In the genomic region with DNA sequence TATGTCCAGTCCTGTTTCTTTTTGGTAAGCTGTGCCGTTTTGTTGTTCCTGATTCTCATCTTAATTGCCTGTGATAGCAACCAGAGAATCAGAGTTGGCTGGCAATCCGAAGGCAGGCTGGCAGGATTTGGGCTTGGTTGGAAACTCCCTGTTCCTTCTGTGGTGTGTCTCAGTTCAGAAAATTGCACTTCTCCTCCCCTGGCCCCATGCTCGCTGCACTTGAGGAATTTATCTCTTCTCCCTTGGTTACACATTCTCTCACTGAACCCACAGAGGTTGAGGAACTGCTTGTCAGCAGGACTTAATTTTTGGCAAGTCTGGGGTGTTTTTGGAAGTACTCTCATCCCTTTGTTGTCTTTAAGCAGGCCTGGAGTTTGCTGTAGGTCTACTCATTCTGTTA, we compare ENCODE assay signal across 9 mouse cellular contexts. TPM values are rescaled to one million over a fixed set of nuclear protein-coding genes. Genes with fewer than 3 reads are reported as not detected.
DNase-seq lines count a peak whose midpoint lies in the region; ATAC-seq and TF ChIP-seq lines count a peak whose summit lies in the region.
"Had no signal": no experiment of that assay in that cellular context is flagged by ENCODE, and none has a peak within 500 bp of the region (broad histone marks: within the 10 kb centered on the region; RNA-seq: fewer than 3 reads in every experiment).

No protein-coding gene starts in this region.

- no peaks in the 10 kb centered on the region for H3K27me3 ChIP-seq in kidney, embryonic 14.5 days (ENCODE audit: control insufficient read depth, insufficient read depth, low read length)
- H3K27me3 ChIP-seq in intestine, postnatal 0 days (replicated peaks; ENCODE audit: control insufficient read depth, insufficient read depth, low read length): no peaks in the 10 kb centered on the region
- H3K27me3 ChIP-seq in hindbrain, embryonic 11.5 days (ENCODE audit: control insufficient read depth, insufficient read depth, low read length): no peaks in the 10 kb centered on the region
- H3K27me3 ChIP-seq: embryonic facial prominence, embryonic 13.5 days had no signal

- no peak overlapping the region for H3K9ac ChIP-seq in kidney, embryonic 14.5 days (ENCODE audit: low read depth, low read length)
- no peak overlapping the region for H3K9ac ChIP-seq in intestine, postnatal 0 days (ENCODE audit: low read depth, low read length)
- H3K9ac ChIP-seq in hindbrain, embryonic 11.5 days (ENCODE audit: low read depth, low read length): no peak overlapping the region
- H3K9ac ChIP-seq: embryonic facial prominence, embryonic 13.5 days had no signal

- H3K4me2 ChIP-seq in kidney, embryonic 14.5 days (replicated peaks; ENCODE audit: low read depth, low read length): no peak overlapping the region
- H3K4me2 ChIP-seq in intestine, postnatal 0 days (replicated peaks; ENCODE audit: low read depth): no peak overlapping the region
- H3K4me2 ChIP-seq in hindbrain, embryonic 11.5 days (replicated peaks; ENCODE audit: low read depth, low read length): no peak overlapping the region
- H3K4me2 ChIP-seq: embryonic facial prominence, embryonic 13.5 days had no signal

- TF ChIP-seq CTCF in intestine, postnatal 0 days (IDR thresholded peaks at IDR 0.05; ENCODE audit: low read depth): no peak

- H3K27ac ChIP-seq in kidney, embryonic 14.5 days (ENCODE audit: low read depth, low read length): peak overlapping the region; percentile 25; the same call in 1 of the 2 replicates
- no peak overlapping the region for H3K27ac ChIP-seq in intestine, postnatal 0 days (ENCODE audit: low read depth, low read length)
- no peak overlapping the region for H3K27ac ChIP-seq in hindbrain, embryonic 11.5 days (ENCODE audit: low read depth, low read length)
- H3K27ac ChIP-seq: embryonic facial prominence, embryonic 13.5 days had no signal

- DNase-seq in layer of hippocampus, adult 9-11 months: peak; percentile 4
- no peak for DNase-seq in layer of hippocampus, postnatal 25 days (ENCODE audit: extremely low spot score in 1 of 2, low spot score in 1 of 2)
- peak; percentile 4 for DNase-seq in urinary bladder, postnatal 25 days (ENCODE audit: low spot score)
- DNase-seq in urinary bladder, postnatal 10 days (ENCODE audit: low spot score): no peak
- no peak for DNase-seq in hindbrain, embryonic 11.5 days (ENCODE audit: low spot score)
- DNase-seq: cerebellum, adult 18-20 months had no signal

- no peaks in the 10 kb centered on the region for H3K36me3 ChIP-seq in kidney, embryonic 14.5 days (ENCODE audit: control insufficient read depth, insufficient read depth, low read length)
- H3K36me3 ChIP-seq in intestine, postnatal 0 days (ENCODE audit: control insufficient read depth, insufficient read depth): no peaks in the 10 kb centered on the region
- no peaks in the 10 kb centered on the region for H3K36me3 ChIP-seq in hindbrain, embryonic 11.5 days (ENCODE audit: control insufficient read depth, insufficient read depth, low read length)
- H3K36me3 ChIP-seq: embryonic facial prominence, embryonic 13.5 days had no signal

- peak; percentile 87 for ATAC-seq in kidney, embryonic 14.5 days (ENCODE audit: low FRiP score, low TSS enrichment)
- no peak for ATAC-seq in intestine, postnatal 0 days
- ATAC-seq in hindbrain, embryonic 11.5 days (ENCODE audit: low FRiP score): no peak

- H3K4me1 ChIP-seq in kidney, embryonic 14.5 days (ENCODE audit: control insufficient read depth, insufficient read depth, low read length): 0 out of 2 replicates have a peak, but pooled peaks cover 6% of the 10 kb centered on the region
- no peaks in the 10 kb centered on the region for H3K4me1 ChIP-seq in intestine, postnatal 0 days (replicated peaks; ENCODE audit: control insufficient read depth, insufficient read depth, low read length)
- H3K4me1 ChIP-seq in hindbrain, embryonic 11.5 days (replicated peaks; ENCODE audit: control insufficient read depth, insufficient read depth, low read length): no peaks in the 10 kb centered on the region

- H3K4me3 ChIP-seq in kidney, embryonic 14.5 days (ENCODE audit: low read length): no peak overlapping the region
- no peak overlapping the region for H3K4me3 ChIP-seq in intestine, postnatal 0 days (ENCODE audit: low read depth, low read length)
- H3K4me3 ChIP-seq in hindbrain, embryonic 11.5 days (ENCODE audit: low read depth, low read length): no peak overlapping the region
- H3K4me3 ChIP-seq: embryonic facial prominence, embryonic 13.5 days had no signal

- WGBS in kidney, embryonic 14.5 days: 38% methylated on average over 3 of the region's 3 CpGs
- 38% methylated on average over 3 of the region's 3 CpGs for WGBS in intestine, postnatal 0 days
- WGBS in hindbrain, embryonic 11.5 days: 66% methylated on average over 3 of the region's 3 CpGs

- H3K9me3 ChIP-seq in kidney, embryonic 14.5 days (ENCODE audit: control insufficient read depth, low read length): no peaks in the 10 kb centered on the region
- no peaks in the 10 kb centered on the region for H3K9me3 ChIP-seq in intestine, postnatal 0 days (ENCODE audit: control insufficient read depth)
- H3K9me3 ChIP-seq in hindbrain, embryonic 11.5 days (ENCODE audit: control insufficient read depth, low read length): no peaks in the 10 kb centered on the region
- H3K9me3 ChIP-seq: embryonic facial prominence, embryonic 13.5 days had no signal

RNA-seq across cellular contexts. Expression of gene Cldn1, which starts 29.3 kb away (rescaled TPM):
- total RNA-seq in layer of hippocampus, postnatal 25 days (2021): 1 to 10 TPM; 1.5 to 1.6 TPM
- 22.2 and 32.5 TPM in 2 replicates for polyA plus RNA-seq in kidney, embryonic 14.5 days (2014; fragmentation: Nextera tagmentation; extraction: Ambion mirVana)
- 5.4 and 5.5 TPM in 2 replicates for polyA plus RNA-seq in intestine, postnatal 0 days (2015; fragmentation: Nextera tagmentation; extraction: Ambion mirVana)
- 10.6 and 12.3 TPM in 2 replicates for polyA plus RNA-seq in hindbrain, embryonic 11.5 days (2014; fragmentation: Nextera tagmentation; extraction: Ambion mirVana)

Comparison
In these comparisons a context has a peak if more than half of its experiments do, and no peak if none do; other contexts are left out.
1. DNase-seq: peak in layer of hippocampus, adult 9-11 months (single experiment) and urinary bladder, postnatal 25 days (single experiment); none in layer of hippocampus, postnatal 25 days (0 of 2), urinary bladder, postnatal 10 days (single experiment) and hindbrain, embryonic 11.5 days (single experiment).